Mouse (Mus musculus): ENCODE data around the gene Gm45337. TPM values are rescaled to one million over a fixed set of nuclear protein-coding genes. Genes with fewer than 3 reads are reported as not detected.
"Not testable (repeated sequence)": the region's sequence is repeated elsewhere in the genome, so short reads cannot be mapped to it uniquely, and the experiment has no call there.

The Gm45337 gene
- polyA plus RNA-seq, 1 experiment from 2014 or later: not detected

GRCm38 (mm10) chr7:142159366-142159765 is 15.0 kb upstream of the Gm45337 start:
- H3K27ac ChIP-seq: no peak overlapping the region
- ATAC-seq (replicated peaks; ENCODE audit: low FRiP score, low read depth): no peak
- WGBS: 93% methylated on average over 3 of the region's 3 CpGs
- H3K9ac ChIP-seq (ENCODE audit: low read depth, low read length): no peak overlapping the region
- no peaks in the 10 kb centered on the region for H3K9me3 ChIP-seq (replicated peaks; ENCODE audit: low read length)
- no peak for TF ChIP-seq CTCF (IDR thresholded peaks at IDR 0.05; ENCODE audit: low read depth)
- no peaks in the 10 kb centered on the region for H3K27me3 ChIP-seq (ENCODE audit: insufficient read depth, low read length)
- H3K4me2 ChIP-seq (ENCODE audit: low read length): no peak overlapping the region
- no peak for DNase-seq (ENCODE audit: low spot score)
- H3K4me1 ChIP-seq (replicated peaks; ENCODE audit: insufficient read depth, low read length): no peaks in the 10 kb centered on the region
- H3K4me3 ChIP-seq (replicated peaks; ENCODE audit: low read depth, low read length): no peak overlapping the region
- H3K36me3 ChIP-seq (ENCODE audit: insufficient read depth, low read length): no peaks in the 10 kb centered on the region

- H3K9ac ChIP-seq (ENCODE audit: low read depth, low read length); H3K4me3 ChIP-seq (replicated peaks; ENCODE audit: low read depth, low read length); H3K27ac ChIP-seq; H3K27me3 ChIP-seq (ENCODE audit: insufficient read depth, low read length); H3K4me2 ChIP-seq (ENCODE audit: low read length); H3K36me3 ChIP-seq (ENCODE audit: insufficient read depth, low read length); H3K4me1 ChIP-seq (replicated peaks; ENCODE audit: insufficient read depth, low read length); H3K9me3 ChIP-seq (replicated peaks; ENCODE audit: low read length); ATAC-seq (replicated peaks; ENCODE audit: low FRiP score, low read depth); DNase-seq (ENCODE audit: low spot score): not testable (repeated sequence)
- 30% methylated on average over 2 of the region's 2 CpGs for WGBS
These were observed 12.6 kb upstream of the Gm45337 start, which contains the start of gene Gm29735 for GRCm38 (mm10) chr7:142157013-142157412. Gene Gm29735, minus strand, starts transcription at chr7:142157113.

GRCm38 (mm10) chr7:142155308-142155707 is 10.9 kb upstream of the Gm45337 start:
- DNase-seq (ENCODE audit: low spot score) (no peak), ATAC-seq (replicated peaks; ENCODE audit: low FRiP score, low read depth) (no peak)
- no peaks in the 10 kb centered on the region for H3K9me3 ChIP-seq (replicated peaks; ENCODE audit: low read length)
- H3K4me3 ChIP-seq (replicated peaks; ENCODE audit: low read depth, low read length): no peak overlapping the region
- H3K36me3 ChIP-seq (ENCODE audit: insufficient read depth, low read length): no peaks in the 10 kb centered on the region
- H3K4me2 ChIP-seq (ENCODE audit: low read length): no peak overlapping the region
- no peak overlapping the region for H3K27ac ChIP-seq
- no peak overlapping the region for H3K9ac ChIP-seq (ENCODE audit: low read depth, low read length)
- no peak for TF ChIP-seq CTCF (IDR thresholded peaks at IDR 0.05; ENCODE audit: low read depth)
- H3K4me1 ChIP-seq (replicated peaks; ENCODE audit: insufficient read depth, low read length): no peaks in the 10 kb centered on the region
- H3K27me3 ChIP-seq (ENCODE audit: insufficient read depth, low read length): no peaks in the 10 kb centered on the region
- WGBS: 69% methylated on average over 1 of the region's 1 CpGs

DNA sequence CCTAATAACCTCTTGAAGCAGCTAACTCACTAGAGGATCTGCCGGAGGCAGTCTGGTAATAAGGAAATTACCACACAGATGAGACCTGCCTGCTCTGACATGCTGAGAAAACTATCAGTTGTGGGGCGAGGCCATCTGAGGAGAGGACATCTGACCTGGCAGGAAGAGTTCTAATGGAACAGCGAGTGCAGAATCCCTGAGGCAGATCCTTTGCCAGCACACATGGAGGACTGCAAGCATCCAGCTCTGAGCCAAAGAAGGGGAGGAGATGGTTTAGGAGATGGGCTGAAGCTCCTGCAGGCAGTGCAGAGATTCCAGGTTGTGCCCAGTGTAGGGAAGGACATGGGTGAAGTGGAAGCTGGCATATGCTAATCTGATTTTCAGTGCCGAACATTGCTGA is 7.8 kb upstream of the Gm45337 start:
- no peak for TF ChIP-seq CTCF (IDR thresholded peaks at IDR 0.05; ENCODE audit: low read depth)
- no peak overlapping the region for H3K27ac ChIP-seq
- DNase-seq (ENCODE audit: low spot score) (no peak), ATAC-seq (replicated peaks; ENCODE audit: low FRiP score, low read depth) (no peak)
- no peaks in the 10 kb centered on the region for H3K27me3 ChIP-seq (ENCODE audit: insufficient read depth, low read length)
- WGBS: 79% methylated on average over 4 of the region's 4 CpGs
- no peaks in the 10 kb centered on the region for H3K36me3 ChIP-seq (ENCODE audit: insufficient read depth, low read length)
- H3K4me3 ChIP-seq (replicated peaks; ENCODE audit: low read depth, low read length): no peak overlapping the region
- no peak overlapping the region for H3K9ac ChIP-seq (ENCODE audit: low read depth, low read length)
- no peaks in the 10 kb centered on the region for H3K4me1 ChIP-seq (replicated peaks; ENCODE audit: insufficient read depth, low read length)
- no peaks in the 10 kb centered on the region for H3K9me3 ChIP-seq (replicated peaks; ENCODE audit: low read length)
- no peak overlapping the region for H3K4me2 ChIP-seq (ENCODE audit: low read length)

- ATAC-seq (replicated peaks; ENCODE audit: low FRiP score, low read depth): no peak
- Histone ChIP-seq H3K27ac (no peak overlapping the region), H3K9me3 (replicated peaks; ENCODE audit: low read length) (no peaks in the 10 kb centered on the region), H3K9ac (ENCODE audit: low read depth, low read length) (no peak overlapping the region), H3K36me3 (ENCODE audit: insufficient read depth, low read length) (no peaks in the 10 kb centered on the region), H3K27me3 (ENCODE audit: insufficient read depth, low read length) (no peaks in the 10 kb centered on the region), H3K4me2 (ENCODE audit: low read length) (no peak overlapping the region), H3K4me3 (replicated peaks; ENCODE audit: low read depth, low read length) (no peak overlapping the region), H3K4me1 (replicated peaks; ENCODE audit: insufficient read depth, low read length) (no peaks in the 10 kb centered on the region)
- TF ChIP-seq CTCF (IDR thresholded peaks at IDR 0.05; ENCODE audit: low read depth): no peak
- no peak for DNase-seq (ENCODE audit: low spot score)
These were observed 4.2 kb upstream of the Gm45337 start for GRCm38 (mm10) chr7:142148633-142149032.

DNA sequence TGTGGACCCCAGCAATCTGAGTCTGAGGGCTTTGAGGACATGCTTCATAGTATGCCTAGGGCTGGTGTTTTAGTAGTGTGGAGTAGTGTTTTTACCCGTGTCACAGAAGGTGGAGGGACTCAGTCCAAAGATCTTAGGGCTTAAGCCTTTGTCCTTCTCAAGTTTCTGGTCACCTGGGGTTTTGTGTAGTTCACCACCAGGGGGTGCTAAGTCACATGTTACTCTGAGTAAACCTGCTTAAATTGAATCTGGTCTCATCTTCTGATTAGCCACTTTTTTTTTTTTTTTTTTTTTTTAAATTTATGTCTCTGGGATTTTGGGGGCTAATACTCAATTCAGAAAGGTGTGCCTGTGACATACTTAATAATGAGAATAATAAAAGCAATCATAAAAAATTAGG is 1.6 kb upstream of the Gm45337 start:
- no peak overlapping the region for H3K9ac ChIP-seq (ENCODE audit: low read depth, low read length)
- WGBS: 0% methylated on average over 1 of the region's 1 CpGs
- H3K4me3 ChIP-seq (replicated peaks; ENCODE audit: low read depth, low read length): no peak overlapping the region
- H3K27ac ChIP-seq: no peak overlapping the region
- no peak for ATAC-seq (replicated peaks; ENCODE audit: low FRiP score, low read depth)
- H3K4me2 ChIP-seq (ENCODE audit: low read length): no peak overlapping the region
- peak; percentile 76 for TF ChIP-seq CTCF (IDR thresholded peaks at IDR 0.05; ENCODE audit: low read depth)
- H3K4me1 ChIP-seq (replicated peaks; ENCODE audit: insufficient read depth, low read length): no peaks in the 10 kb centered on the region
- H3K9me3 ChIP-seq (replicated peaks; ENCODE audit: low read length): no peaks in the 10 kb centered on the region
- H3K36me3 ChIP-seq (ENCODE audit: insufficient read depth, low read length): no peaks in the 10 kb centered on the region
- H3K27me3 ChIP-seq (ENCODE audit: insufficient read depth, low read length): no peaks in the 10 kb centered on the region
- peak; percentile 84 for DNase-seq (ENCODE audit: low spot score)

GRCm38 (mm10) chr7:142145413-142145940 is 1.1 kb upstream of the Gm45337 start:
- Histone ChIP-seq H3K4me1 (replicated peaks; ENCODE audit: insufficient read depth, low read length) (no peaks in the 10 kb centered on the region), H3K36me3 (ENCODE audit: insufficient read depth, low read length) (no peaks in the 10 kb centered on the region), H3K27ac (no peak overlapping the region), H3K9me3 (replicated peaks; ENCODE audit: low read length) (no peaks in the 10 kb centered on the region), H3K27me3 (ENCODE audit: insufficient read depth, low read length) (no peaks in the 10 kb centered on the region), H3K4me3 (replicated peaks; ENCODE audit: low read depth, low read length) (no peak overlapping the region), H3K9ac (ENCODE audit: low read depth, low read length) (no peak overlapping the region), H3K4me2 (ENCODE audit: low read length) (no peak overlapping the region)
- DNase-seq (ENCODE audit: low spot score) (peak; percentile 14), ATAC-seq (replicated peaks; ENCODE audit: low FRiP score, low read depth) (no peak)
- 32% methylated on average over 4 of the region's 4 CpGs for WGBS
- TF ChIP-seq CTCF (IDR thresholded peaks at IDR 0.05; ENCODE audit: low read depth): peak; percentile 40; the same call in 1 of the 2 replicates

GRCm38 (mm10) chr7:142143506-142144010 is 849 bp downstream of the Gm45337 start:
- H3K4me2 ChIP-seq (ENCODE audit: low read length); H3K4me3 ChIP-seq (replicated peaks; ENCODE audit: low read depth, low read length); H3K27ac ChIP-seq; H3K4me1 ChIP-seq (replicated peaks; ENCODE audit: insufficient read depth, low read length); H3K27me3 ChIP-seq (ENCODE audit: insufficient read depth, low read length); H3K9me3 ChIP-seq (replicated peaks; ENCODE audit: low read length); H3K36me3 ChIP-seq (ENCODE audit: insufficient read depth, low read length); H3K9ac ChIP-seq (ENCODE audit: low read depth, low read length); ATAC-seq (replicated peaks; ENCODE audit: low FRiP score, low read depth); DNase-seq (ENCODE audit: low spot score): not testable (repeated sequence)
- 32% methylated on average over 1 of the region's 1 CpGs for WGBS
